Mouse (Mus musculus) cerebellum, adult 2 months (tissue): ENCODE data around the gene Nr1d2.

Source experiments
- CTCF ChIP-seq: fragments of 200-500 bp; IDR thresholded peaks from 2 replicates; pipeline ENCODE4 v1.5.1; 2011; ENCODE audit warnings: low read depth, mild to moderate bottlenecking, control low read depth, low read length, moderate library complexity, borderline replicate concordance; ENCODE audit not compliant: insufficient read depth
- POLR2A ChIP-seq: fragments of 200-500 bp; IDR thresholded peaks from 2 replicates; pipeline ENCODE4 v1.6.1; 2011; ENCODE audit warnings: low read length, control low read depth, borderline replicate concordance; ENCODE audit not compliant: insufficient read depth

- no peak for TF ChIP-seq POLR2A
- TF ChIP-seq CTCF = no peak
Measured at GRCm38 (mm10) chr14:18237381-18237780, 1.5 kb downstream of the Nr1d2 start.
